In the genomic region with DNA sequence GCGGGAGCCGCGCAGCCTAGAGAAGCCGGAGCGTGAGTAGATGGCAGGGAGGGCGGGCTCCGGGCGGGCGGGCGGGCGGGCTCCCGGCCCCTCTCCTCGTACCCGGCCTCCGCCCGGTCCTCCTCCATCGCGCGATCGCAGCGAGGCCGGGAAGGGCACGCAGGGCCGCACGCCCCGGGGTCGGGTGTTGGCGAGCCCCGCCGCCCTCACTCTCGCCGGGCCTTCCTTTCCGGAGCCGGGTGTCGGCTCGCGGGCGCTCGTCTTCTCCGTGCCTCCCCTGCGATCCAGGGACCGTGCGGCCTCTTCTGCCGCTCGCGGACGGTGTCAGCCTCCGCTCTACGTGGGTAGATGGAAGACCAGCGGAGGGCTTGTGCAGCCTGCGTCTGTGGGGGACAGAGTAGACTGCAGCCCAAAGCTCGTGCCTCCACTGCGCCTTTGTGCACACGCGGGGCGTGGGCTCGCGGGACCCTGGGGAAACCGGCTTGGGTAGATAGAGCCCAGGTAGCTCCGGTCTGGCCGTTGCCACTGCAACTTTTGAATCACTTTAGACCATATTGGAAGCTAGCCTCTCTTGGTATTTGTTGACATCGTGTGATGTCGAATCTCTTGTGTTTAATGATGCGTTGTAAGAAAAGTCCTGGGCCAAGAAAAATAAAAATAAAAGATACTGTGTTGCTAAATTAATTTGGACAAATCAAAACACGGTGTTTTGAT, we compare ENCODE assay signal across 8 mouse cellular contexts. TPM values are rescaled to one million over a fixed set of nuclear protein-coding genes. Genes with fewer than 3 reads are reported as not detected.
A peak's percentile ranks its signal among the peaks of the same experiment; 100 is the strongest.
DNase-seq lines count a peak whose midpoint lies in the region; ATAC-seq and TF ChIP-seq lines count a peak whose summit lies in the region.

A gene (plus strand): TSS at position 211 of the 714 bp plus-strand sequence.

- H3K9ac ChIP-seq in ES-E14 (ENCODE audit: insufficient read depth, low read depth, low read length, poor library complexity, severe bottlenecking), result peak within 1 kb of the TSS; percentile 98
- peak within 1 kb of the TSS; percentile 90 for H3K9ac ChIP-seq in forebrain, embryonic 11.5 days (ENCODE audit: low read length)
- H3K9ac ChIP-seq in heart, embryonic 15.5 days, result peak within 1 kb of the TSS; percentile 86
- H3K9ac ChIP-seq in liver, embryonic 16.5 days (ENCODE audit: low read depth, low read length), result peak within 1 kb of the TSS; percentile 93

- H3K9me3 ChIP-seq in ES-E14 (ENCODE audit: control insufficient read depth, insufficient read depth, low read depth, low read length), result no peaks in the 10 kb centered on the region
- no peaks in the 10 kb centered on the region for H3K9me3 ChIP-seq in forebrain, embryonic 11.5 days (ENCODE audit: control insufficient read depth, low read length)
- no peaks in the 10 kb centered on the region for H3K9me3 ChIP-seq in heart, embryonic 15.5 days (replicated peaks)
- H3K9me3 ChIP-seq in liver, embryonic 16.5 days (replicated peaks; ENCODE audit: control insufficient read depth, low read length), result no peaks in the 10 kb centered on the region

- no peak for DNase-seq in ES-E14 (ENCODE audit: low read depth, low spot score)
- DNase-seq in c-Kit-positive CD71-positive TER-119-negative erythroid progenitor cells, embryonic 14.5 days (ENCODE audit: low read depth), result peak; percentile 28
- peak; percentile 84 for DNase-seq in forebrain, embryonic 11.5 days (ENCODE audit: low spot score)
- DNase-seq in kidney, postnatal 14 days, result peak; percentile 67
- DNase-seq in thymus, postnatal 0 days (ENCODE audit: low spot score), result peak; percentile 62

- in situ Hi-C loops in ES-E14 (cut with MboI; ENCODE audit: low sequenced_read_pairs in 2 of 2, unreplicated experiment in 2 of 2), result no loop called here

- peak; percentile 69 for ATAC-seq in forebrain, embryonic 11.5 days (replicated peaks; ENCODE audit: low FRiP score)
- peak; percentile 40 for ATAC-seq in heart, embryonic 15.5 days (replicated peaks; ENCODE audit: insufficient number of reproducible peaks, insufficient read depth, low FRiP score, low read depth)
- ATAC-seq in liver, embryonic 16.5 days (ENCODE audit: low read depth), result peak; percentile 61
- ATAC-seq in neutrophil, adult 5-6 weeks (ENCODE audit: extremely low read depth, insufficient number of reproducible peaks, low FRiP score, poor library complexity, severe bottlenecking), result peak; percentile 14; the same call in 1 of the 2 replicates

- no peaks in the 10 kb centered on the region for H3K36me3 ChIP-seq in ES-E14 (ENCODE audit: control insufficient read depth, insufficient read depth, low read length, poor library complexity, severe bottlenecking)
- H3K36me3 ChIP-seq in forebrain, embryonic 11.5 days (ENCODE audit: control insufficient read depth, insufficient read depth, low read length), result no peaks in the 10 kb centered on the region
- H3K36me3 ChIP-seq in heart, embryonic 15.5 days, result no peaks in the 10 kb centered on the region
- H3K36me3 ChIP-seq in liver, embryonic 16.5 days (ENCODE audit: control insufficient read depth, insufficient read depth), result no peaks in the 10 kb centered on the region

- peaks cover 3% of the 10 kb centered on the region in 2 experiments; a peak in 2 of 4 replicates for H3K4me1 ChIP-seq in ES-E14 (ENCODE audit: control insufficient read depth in 2 of 2, insufficient read depth in 2 of 2, low read length in 2 of 2, poor library complexity in 1 of 2)
- H3K4me1 ChIP-seq in forebrain, embryonic 11.5 days (replicated peaks; ENCODE audit: control insufficient read depth, insufficient read depth, low read length), result peaks cover 5% of the 10 kb centered on the region; the same call in 1 of the 2 replicates
- H3K4me1 ChIP-seq in heart, embryonic 15.5 days (replicated peaks), result peaks cover 33% of the 10 kb centered on the region
- H3K4me1 ChIP-seq in liver, embryonic 16.5 days (ENCODE audit: control insufficient read depth, low read depth, low read length), result peaks cover 18% of the 10 kb centered on the region

- H3K4me2 ChIP-seq in forebrain, embryonic 11.5 days (ENCODE audit: low read depth, low read length, severe bottlenecking), result peak within 1 kb of the TSS; percentile 70
- H3K4me2 ChIP-seq in heart, embryonic 15.5 days, result peak within 1 kb of the TSS; percentile 82
- H3K4me2 ChIP-seq in liver, embryonic 16.5 days (ENCODE audit: low read depth, low read length), result peak within 1 kb of the TSS; percentile 90

- peak within 1 kb of the TSS; percentile 88 to 97 for H3K4me3 ChIP-seq in ES-E14 (ENCODE audit: insufficient read depth in 1 of 2, low read depth in 1 of 2, low read length in 2 of 2, poor library complexity in 1 of 2, severe bottlenecking in 1 of 2)
- H3K4me3 ChIP-seq in forebrain, embryonic 11.5 days (ENCODE audit: low read depth, low read length), result peak within 1 kb of the TSS; percentile 93
- H3K4me3 ChIP-seq in heart, embryonic 15.5 days, result peak within 1 kb of the TSS; percentile 73
- peak within 1 kb of the TSS; percentile 89 for H3K4me3 ChIP-seq in liver, embryonic 16.5 days (ENCODE audit: low read depth, low read length)

- no peaks in the 10 kb centered on the region for H3K27me3 ChIP-seq in forebrain, embryonic 11.5 days (ENCODE audit: control insufficient read depth, insufficient read depth, low read length)
- no peaks in the 10 kb centered on the region for H3K27me3 ChIP-seq in heart, embryonic 15.5 days
- H3K27me3 ChIP-seq in liver, embryonic 16.5 days (ENCODE audit: control insufficient read depth, insufficient read depth, low read depth, low read length), result no peaks in the 10 kb centered on the region

- peak within 1 kb of the TSS; percentile 85 for H3K27ac ChIP-seq in ES-E14 (ENCODE audit: insufficient read depth, low read depth, low read length, poor library complexity, severe bottlenecking)
- H3K27ac ChIP-seq in forebrain, embryonic 11.5 days (ENCODE audit: low read depth, low read length), result peak within 1 kb of the TSS; percentile 94
- peak within 1 kb of the TSS; percentile 99 for H3K27ac ChIP-seq in heart, embryonic 15.5 days
- peak within 1 kb of the TSS; percentile 98 for H3K27ac ChIP-seq in liver, embryonic 16.5 days (ENCODE audit: low read length)

- WGBS in forebrain, embryonic 11.5 days, result under 1% methylated on average over 39 of the region's 65 CpGs
- under 1% methylated on average over 50 of the region's 65 CpGs for WGBS in heart, embryonic 15.5 days
- under 1% methylated on average over 52 of the region's 65 CpGs for WGBS in liver, embryonic 16.5 days (ENCODE audit: insufficient replicate concordance)

TF ChIP-seq in ES-E14, 5 proteins besides CTCF, POLR2A, EP300 and RAD21:
- no peak for TF ChIP-seq ZC3H11A (IDR thresholded peaks at IDR 0.05; ENCODE audit: borderline replicate concordance, low read depth, low read length)
- TF ChIP-seq HCFC1 (IDR thresholded peaks at IDR 0.05; ENCODE audit: borderline replicate concordance, insufficient read depth, low read length), result no peak
- TF ChIP-seq ZNF384 (IDR thresholded peaks at IDR 0.05; ENCODE audit: low read depth, low read length), result no peak
- TF ChIP-seq CHD2 (IDR thresholded peaks at IDR 0.05; ENCODE audit: low read depth, low read length), result no peak
- no peak for TF ChIP-seq MAFK (IDR thresholded peaks at IDR 0.05; ENCODE audit: insufficient read depth, low read depth, low read length)

RNA-seq across cellular contexts. Expression of the gene that starts here (rescaled TPM):
- 14.9 and 19.8 TPM in 2 replicates for total RNA-seq in ES-E14 (2012; rRNA removed)
- 14.2 and 16.1 TPM in 2 replicates for polyA plus RNA-seq in forebrain, embryonic 11.5 days (2014; fragmentation: Nextera tagmentation; extraction: Ambion mirVana)
- 7.1 and 7.2 TPM in 2 replicates for polyA plus RNA-seq in heart, embryonic 15.5 days (2015; fragmentation: Nextera tagmentation; extraction: Ambion mirVana)
- polyA plus RNA-seq in liver, embryonic 16.5 days (2015; fragmentation: Nextera tagmentation; extraction: Ambion mirVana), result 1.8 and 2.9 TPM in 2 replicates
- total RNA-seq in neutrophil, adult 5-6 weeks (2017), result 63.8 and 67.9 TPM in 2 replicates
- polyA plus RNA-seq in thymus, postnatal 0 days (2015; fragmentation: Nextera tagmentation; extraction: Ambion mirVana), result 12.7 and 13.3 TPM in 2 replicates

Comparison
In these comparisons a context has a peak if more than half of its experiments do, and no peak if none do; other contexts are left out.
1. ATAC-seq: peak in every context shown above with its lines; median percentile 69 in forebrain, embryonic 11.5 days; 61 in liver, embryonic 16.5 days; 40 in heart, embryonic 15.5 days; 14 in neutrophil, adult 5-6 weeks.